Mouse (Mus musculus): ENCODE data around the gene Dgkh. TPM values are rescaled to one million over a fixed set of nuclear protein-coding genes. Genes with fewer than 3 reads are reported as not detected.

Gene Dgkh
- polyA plus RNA-seq, 1 experiment from 2014 or later: 2.6 TPM

DNA sequence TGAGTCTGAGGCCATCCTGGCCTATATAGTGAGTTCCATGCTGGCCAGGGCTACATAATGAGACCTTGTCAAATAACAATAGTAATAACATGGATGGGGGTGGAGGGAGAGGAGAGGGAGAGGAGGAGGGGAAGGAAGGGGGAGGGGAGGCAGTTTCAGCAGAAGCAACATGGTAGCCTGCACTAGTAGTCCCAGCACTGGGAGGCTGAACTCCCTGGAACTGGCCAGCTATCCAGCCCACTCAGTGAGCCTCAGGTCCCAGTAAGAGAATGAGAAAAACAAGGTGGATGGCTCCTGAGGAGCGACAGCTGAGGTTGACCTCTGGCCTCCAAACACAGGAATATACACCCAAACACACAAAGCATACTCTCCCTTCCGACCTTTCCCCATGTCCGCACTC, 27.0 kb downstream of the Dgkh start:
- Histone ChIP-seq H3K4me2 (ENCODE audit: low read length) (no peak overlapping the region), H3K9ac (ENCODE audit: low read depth, low read length) (no peak overlapping the region), H3K27ac (ENCODE audit: low read length) (no peak overlapping the region), H3K4me1 (ENCODE audit: control insufficient read depth, insufficient read depth, low read length) (no peaks in the 10 kb centered on the region), H3K27me3 (ENCODE audit: control insufficient read depth, insufficient read depth, low read depth, low read length) (no peaks in the 10 kb centered on the region), H3K4me3 (ENCODE audit: low read depth, low read length) (no peak overlapping the region), H3K9me3 (replicated peaks; ENCODE audit: control insufficient read depth, low read length, poor library complexity, severe bottlenecking) (no peaks in the 10 kb centered on the region), H3K36me3 (ENCODE audit: control insufficient read depth, insufficient read depth, low read length) (no peaks in the 10 kb centered on the region)
- 88% methylated on average over 3 of the region's 3 CpGs for WGBS
- no peak for ATAC-seq

DNA sequence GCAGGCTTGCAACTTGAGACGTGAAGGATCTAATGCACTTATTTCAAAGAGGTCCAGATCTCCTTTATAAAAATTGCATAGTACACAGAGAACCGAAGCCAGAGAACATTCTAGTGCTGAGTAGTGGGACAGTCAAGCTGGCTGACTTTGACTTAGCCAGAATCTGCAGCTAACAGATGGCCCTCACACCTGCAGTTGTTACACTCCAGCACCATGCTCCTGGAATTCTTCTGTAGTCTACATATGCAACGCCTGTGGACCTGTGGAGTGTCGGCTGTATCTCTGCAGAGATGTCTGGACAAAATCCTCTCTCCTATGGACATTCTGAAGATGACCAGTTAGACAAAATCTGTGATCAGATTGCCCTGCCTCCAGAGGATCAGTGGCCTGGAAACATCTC, 28.6 kb downstream of the Dgkh start:
- 91% methylated on average over 4 of the region's 4 CpGs for WGBS
- no peak overlapping the region for H3K27ac ChIP-seq (ENCODE audit: low read length)
- no peak for ATAC-seq
- no peak overlapping the region for H3K4me3 ChIP-seq (ENCODE audit: low read depth, low read length)
- no peaks in the 10 kb centered on the region for H3K9me3 ChIP-seq (replicated peaks; ENCODE audit: control insufficient read depth, low read length, poor library complexity, severe bottlenecking)
- H3K36me3 ChIP-seq (ENCODE audit: control insufficient read depth, insufficient read depth, low read length): no peaks in the 10 kb centered on the region
- H3K9ac ChIP-seq (ENCODE audit: low read depth, low read length): no peak overlapping the region
- H3K4me2 ChIP-seq (ENCODE audit: low read length): no peak overlapping the region
- peaks cover 7% of the 10 kb centered on the region for H3K4me1 ChIP-seq (ENCODE audit: control insufficient read depth, insufficient read depth, low read length)
- no peaks in the 10 kb centered on the region for H3K27me3 ChIP-seq (ENCODE audit: control insufficient read depth, insufficient read depth, low read depth, low read length)

DNA sequence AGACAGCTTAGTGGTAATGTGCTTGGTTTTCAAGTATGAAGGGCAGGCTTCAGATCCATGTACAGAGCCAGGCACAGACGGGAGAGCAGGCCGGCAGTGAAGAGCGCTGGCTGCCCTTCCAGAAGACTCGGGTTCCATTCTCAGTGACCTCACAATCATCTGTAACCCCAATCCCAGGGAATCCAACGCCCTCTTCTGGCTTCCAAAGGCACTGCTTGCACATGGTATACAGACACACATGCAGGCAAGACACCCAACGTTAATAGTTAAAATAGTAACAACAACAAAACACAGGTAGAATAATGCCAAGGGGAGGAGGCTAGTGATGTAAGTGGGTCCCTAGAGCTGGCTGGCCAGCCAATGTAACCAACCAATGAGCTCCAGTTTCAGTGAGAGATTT, 29.2 kb downstream of the Dgkh start:
- H3K9ac ChIP-seq (ENCODE audit: low read depth, low read length): no peak overlapping the region
- ATAC-seq: no peak
- H3K4me1 ChIP-seq (ENCODE audit: control insufficient read depth, insufficient read depth, low read length): peaks cover 7% of the 10 kb centered on the region
- no peak overlapping the region for H3K4me2 ChIP-seq (ENCODE audit: low read length)
- WGBS: 83% methylated on average over 6 of the region's 6 CpGs
- no peaks in the 10 kb centered on the region for H3K27me3 ChIP-seq (ENCODE audit: control insufficient read depth, insufficient read depth, low read depth, low read length)
- H3K36me3 ChIP-seq (ENCODE audit: control insufficient read depth, insufficient read depth, low read length): no peaks in the 10 kb centered on the region
- no peak overlapping the region for H3K4me3 ChIP-seq (ENCODE audit: low read depth, low read length)
- no peak overlapping the region for H3K27ac ChIP-seq (ENCODE audit: low read length)
- H3K9me3 ChIP-seq (replicated peaks; ENCODE audit: control insufficient read depth, low read length, poor library complexity, severe bottlenecking): no peaks in the 10 kb centered on the region

DNA sequence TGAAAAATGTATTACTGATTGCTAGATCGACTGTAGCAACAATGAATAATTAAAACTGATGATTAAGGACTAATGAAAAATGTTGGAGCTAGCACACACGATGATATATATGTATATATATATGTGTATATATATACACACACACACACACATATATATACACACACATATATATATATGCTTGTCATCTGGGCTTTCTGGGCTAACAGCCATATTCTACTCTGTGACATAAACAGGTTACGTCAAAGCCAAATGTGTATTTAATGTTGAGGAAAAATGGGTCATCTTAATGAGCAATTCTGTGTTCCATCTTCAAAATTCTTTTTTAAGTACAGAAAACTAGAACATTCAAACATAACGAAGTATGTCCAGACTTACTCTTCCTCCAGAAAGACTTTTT, 30.5 kb downstream of the Dgkh start:
- 80% methylated on average over 4 of the region's 4 CpGs for WGBS
- ATAC-seq: no peak

DNA sequence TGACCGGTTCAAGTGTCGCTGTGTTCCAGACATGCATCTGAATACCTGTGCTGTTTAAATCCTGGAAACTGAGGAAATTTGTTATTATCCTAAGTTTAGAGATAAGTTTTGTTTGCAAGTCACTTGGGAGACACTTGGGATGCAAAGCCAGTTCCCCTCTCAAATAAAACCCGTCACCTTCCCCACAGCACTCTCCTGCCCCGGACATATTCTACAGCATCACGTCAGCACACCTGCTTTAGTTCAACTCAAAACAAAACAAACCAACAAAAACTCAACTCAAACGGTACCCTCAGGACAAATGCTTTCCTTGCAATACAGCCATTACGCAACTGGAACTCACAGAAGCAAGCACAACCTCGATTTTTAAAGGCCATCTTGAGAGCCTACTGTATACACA, 31.1 kb downstream of the Dgkh start:
- H3K4me1 ChIP-seq (ENCODE audit: control insufficient read depth, insufficient read depth, low read length): peaks cover 7% of the 10 kb centered on the region
- H3K9ac ChIP-seq (ENCODE audit: low read depth, low read length): no peak overlapping the region
- WGBS: 83% methylated on average over 8 of the region's 8 CpGs
- H3K27me3 ChIP-seq (ENCODE audit: control insufficient read depth, insufficient read depth, low read depth, low read length): no peaks in the 10 kb centered on the region
- no peak overlapping the region for H3K4me2 ChIP-seq (ENCODE audit: low read length)
- no peak overlapping the region for H3K27ac ChIP-seq (ENCODE audit: low read length)
- ATAC-seq: no peak
- H3K9me3 ChIP-seq (replicated peaks; ENCODE audit: control insufficient read depth, low read length, poor library complexity, severe bottlenecking): no peaks in the 10 kb centered on the region
- H3K36me3 ChIP-seq (ENCODE audit: control insufficient read depth, insufficient read depth, low read length): no peaks in the 10 kb centered on the region
- no peak overlapping the region for H3K4me3 ChIP-seq (ENCODE audit: low read depth, low read length)

More for the DNA sequence above, 30.5 kb downstream of the Dgkh start:
- Histone ChIP-seq H3K27me3 (ENCODE audit: control insufficient read depth, insufficient read depth, low read depth, low read length) (no peaks in the 10 kb centered on the region), H3K9ac (ENCODE audit: low read depth, low read length) (no peak overlapping the region), H3K27ac (ENCODE audit: low read length) (no peak overlapping the region), H3K36me3 (ENCODE audit: control insufficient read depth, insufficient read depth, low read length) (no peaks in the 10 kb centered on the region), H3K4me3 (ENCODE audit: low read depth, low read length) (no peak overlapping the region), H3K4me2 (ENCODE audit: low read length) (no peak overlapping the region), H3K9me3 (replicated peaks; ENCODE audit: control insufficient read depth, low read length, poor library complexity, severe bottlenecking) (no peaks in the 10 kb centered on the region), H3K4me1 (ENCODE audit: control insufficient read depth, insufficient read depth, low read length) (peaks cover 7% of the 10 kb centered on the region)

DNA sequence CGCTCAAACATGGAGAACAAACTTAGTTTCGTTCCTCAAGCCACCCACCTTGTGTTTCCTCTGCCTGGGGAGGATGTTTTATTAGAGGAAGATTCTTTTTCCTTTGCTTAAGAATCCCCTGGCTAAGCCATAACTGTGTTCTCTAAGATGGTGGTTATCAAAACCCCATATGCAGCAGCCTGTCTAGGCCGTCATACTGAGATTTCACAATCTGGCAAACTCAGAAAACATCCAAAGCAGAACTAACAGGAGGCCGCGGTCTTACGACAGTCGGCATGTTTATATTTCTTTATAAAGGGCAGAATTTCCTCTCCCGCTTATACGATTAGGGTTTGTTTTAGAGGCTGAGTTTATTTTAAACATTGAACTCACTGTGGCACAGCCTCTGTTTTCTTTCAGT, 31.5 kb downstream of the Dgkh start:
- Histone ChIP-seq H3K27me3 (ENCODE audit: control insufficient read depth, insufficient read depth, low read depth, low read length) (no peaks in the 10 kb centered on the region), H3K9ac (ENCODE audit: low read depth, low read length) (no peak overlapping the region), H3K4me2 (ENCODE audit: low read length) (no peak overlapping the region), H3K4me3 (ENCODE audit: low read depth, low read length) (no peak overlapping the region), H3K27ac (ENCODE audit: low read length) (no peak overlapping the region), H3K36me3 (ENCODE audit: control insufficient read depth, insufficient read depth, low read length) (no peaks in the 10 kb centered on the region), H3K9me3 (replicated peaks; ENCODE audit: control insufficient read depth, low read length, poor library complexity, severe bottlenecking) (no peaks in the 10 kb centered on the region), H3K4me1 (ENCODE audit: control insufficient read depth, insufficient read depth, low read length) (peaks cover 7% of the 10 kb centered on the region)
- WGBS: 86% methylated on average over 9 of the region's 9 CpGs
- no peak for ATAC-seq

DNA sequence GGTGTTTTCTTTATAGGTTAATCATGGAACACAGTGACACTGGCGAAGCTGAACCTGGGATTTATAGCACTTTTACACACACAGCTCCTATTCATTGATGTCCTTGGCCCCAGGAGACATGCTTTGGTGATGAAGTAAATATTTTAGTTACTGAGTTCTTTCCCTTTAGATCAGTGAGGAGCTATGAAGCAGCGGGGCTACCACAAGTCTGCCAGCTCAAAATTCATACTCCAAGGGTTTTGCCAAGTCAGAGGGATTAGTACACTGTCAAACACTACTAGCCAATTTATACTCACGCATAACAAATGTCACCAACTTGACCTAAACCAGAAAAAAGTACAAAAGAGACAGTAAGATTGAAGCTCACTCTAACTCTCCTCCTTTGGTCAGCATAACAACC, 32.9 kb downstream of the Dgkh start:
- no peak overlapping the region for H3K4me2 ChIP-seq (ENCODE audit: low read length)
- no peak overlapping the region for H3K27ac ChIP-seq (ENCODE audit: low read length)
- H3K4me3 ChIP-seq (ENCODE audit: low read depth, low read length): no peak overlapping the region
- peaks cover 7% of the 10 kb centered on the region for H3K4me1 ChIP-seq (ENCODE audit: control insufficient read depth, insufficient read depth, low read length)
- H3K9me3 ChIP-seq (replicated peaks; ENCODE audit: control insufficient read depth, low read length, poor library complexity, severe bottlenecking): no peaks in the 10 kb centered on the region
- no peak overlapping the region for H3K9ac ChIP-seq (ENCODE audit: low read depth, low read length)
- no peaks in the 10 kb centered on the region for H3K36me3 ChIP-seq (ENCODE audit: control insufficient read depth, insufficient read depth, low read length)
- 80% methylated on average over 3 of the region's 3 CpGs for WGBS
- no peaks in the 10 kb centered on the region for H3K27me3 ChIP-seq (ENCODE audit: control insufficient read depth, insufficient read depth, low read depth, low read length)
- no peak for ATAC-seq

DNA sequence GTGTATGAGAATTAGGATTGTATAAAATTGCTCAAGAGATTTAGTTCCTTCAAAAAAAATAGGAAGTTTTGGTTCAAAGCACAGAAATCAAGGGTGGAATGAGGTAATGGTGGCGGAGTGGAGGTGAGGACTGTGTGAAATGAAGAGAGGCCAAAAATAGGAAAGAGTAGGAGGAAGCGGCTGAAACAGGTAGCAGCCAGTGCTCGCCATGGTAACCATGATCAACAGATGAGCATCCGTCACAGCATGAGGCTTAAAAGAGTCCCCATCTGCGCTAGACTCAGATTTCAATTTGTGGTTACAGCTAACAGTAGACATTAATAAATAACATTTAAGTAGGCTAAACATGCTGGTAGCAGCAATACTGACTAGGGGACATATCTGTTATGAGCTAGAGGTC, 33.4 kb downstream of the Dgkh start:
- H3K36me3 ChIP-seq (ENCODE audit: control insufficient read depth, insufficient read depth, low read length): no peaks in the 10 kb centered on the region
- ATAC-seq: 0 out of 2 replicates have a peak, but pooled peaks have one; percentile 48
- no peaks in the 10 kb centered on the region for H3K27me3 ChIP-seq (ENCODE audit: control insufficient read depth, insufficient read depth, low read depth, low read length)
- H3K4me1 ChIP-seq (ENCODE audit: control insufficient read depth, insufficient read depth, low read length): peaks cover 7% of the 10 kb centered on the region
- no peak overlapping the region for H3K4me2 ChIP-seq (ENCODE audit: low read length)
- H3K27ac ChIP-seq (ENCODE audit: low read length): no peak overlapping the region
- no peak overlapping the region for H3K4me3 ChIP-seq (ENCODE audit: low read depth, low read length)
- no peak overlapping the region for H3K9ac ChIP-seq (ENCODE audit: low read depth, low read length)
- no peaks in the 10 kb centered on the region for H3K9me3 ChIP-seq (replicated peaks; ENCODE audit: control insufficient read depth, low read length, poor library complexity, severe bottlenecking)
- 67% methylated on average over 5 of the region's 5 CpGs for WGBS

DNA sequence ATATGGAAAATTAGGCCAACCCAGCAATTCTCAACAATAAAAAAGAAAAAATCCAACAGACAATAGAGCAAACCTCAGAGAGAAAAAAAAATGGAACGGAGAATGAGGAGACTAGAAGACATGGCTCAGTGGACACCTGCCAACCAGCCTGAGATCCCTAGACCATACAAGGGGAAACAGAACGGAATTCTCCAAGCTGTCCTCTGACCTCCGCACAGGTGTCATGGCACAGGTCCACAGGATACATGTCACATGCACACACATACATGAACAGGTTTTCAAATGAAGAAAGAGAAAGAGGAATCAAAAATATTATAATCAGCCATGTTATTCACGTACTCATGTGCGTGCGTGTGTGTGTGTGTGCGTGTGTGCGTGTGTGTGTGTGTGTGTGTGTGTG, 38.5 kb downstream of the Dgkh start:
- H3K27ac ChIP-seq (ENCODE audit: low read length): no peak overlapping the region
- ATAC-seq: no peak
- H3K4me2 ChIP-seq (ENCODE audit: low read length): no peak overlapping the region
- H3K4me1 ChIP-seq (ENCODE audit: control insufficient read depth, insufficient read depth, low read length): no peaks in the 10 kb centered on the region
- 86% methylated on average over 8 of the region's 8 CpGs for WGBS
- no peaks in the 10 kb centered on the region for H3K27me3 ChIP-seq (ENCODE audit: control insufficient read depth, insufficient read depth, low read depth, low read length)
- no peak overlapping the region for H3K9ac ChIP-seq (ENCODE audit: low read depth, low read length)
- no peaks in the 10 kb centered on the region for H3K9me3 ChIP-seq (replicated peaks; ENCODE audit: control insufficient read depth, low read length, poor library complexity, severe bottlenecking)
- H3K4me3 ChIP-seq (ENCODE audit: low read depth, low read length): no peak overlapping the region
- H3K36me3 ChIP-seq (ENCODE audit: control insufficient read depth, insufficient read depth, low read length): no peaks in the 10 kb centered on the region

DNA sequence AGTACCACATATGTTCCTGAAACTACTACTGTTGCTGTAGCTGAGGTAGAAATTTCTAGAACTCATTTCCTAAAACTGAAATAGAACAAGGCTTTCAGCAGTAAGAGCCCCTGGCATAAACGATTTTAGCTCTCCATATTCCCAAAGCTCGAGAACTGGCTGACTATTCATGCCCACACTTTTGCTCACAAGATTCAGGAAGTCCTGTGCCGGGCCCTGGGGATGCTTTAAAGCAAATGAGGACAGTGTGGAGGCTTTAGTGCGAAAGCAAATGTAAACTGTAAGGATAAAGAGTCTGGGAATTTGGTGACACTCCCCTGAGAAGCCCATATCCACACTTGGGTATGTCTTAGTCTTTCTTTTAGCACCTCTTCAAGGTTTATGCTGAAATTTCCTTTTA, 40.0 kb downstream of the Dgkh start:
- Histone ChIP-seq H3K4me3 (ENCODE audit: low read depth, low read length) (no peak overlapping the region), H3K27me3 (ENCODE audit: control insufficient read depth, insufficient read depth, low read depth, low read length) (no peaks in the 10 kb centered on the region), H3K4me2 (ENCODE audit: low read length) (no peak overlapping the region), H3K9ac (ENCODE audit: low read depth, low read length) (no peak overlapping the region), H3K27ac (ENCODE audit: low read length) (no peak overlapping the region), H3K4me1 (ENCODE audit: control insufficient read depth, insufficient read depth, low read length) (no peaks in the 10 kb centered on the region), H3K9me3 (replicated peaks; ENCODE audit: control insufficient read depth, low read length, poor library complexity, severe bottlenecking) (no peaks in the 10 kb centered on the region), H3K36me3 (ENCODE audit: control insufficient read depth, insufficient read depth, low read length) (no peaks in the 10 kb centered on the region)
- no peak for ATAC-seq
- 79% methylated on average over 4 of the region's 4 CpGs for WGBS
